Comparison of ENCODE assay signal across 8 mouse cellular contexts in genomic region chr7:13039181-13039580, GRCm38 (mm10). TPM values are rescaled to one million over a fixed set of nuclear protein-coding genes. Genes with fewer than 3 reads are reported as not detected.
DNase-seq lines count a peak whose midpoint lies in the region; ATAC-seq and TF ChIP-seq lines count a peak whose summit lies in the region.

No protein-coding gene starts in this region.

- 62% methylated on average over 1 of the region's 1 CpGs for WGBS in heart, embryonic 10.5 days
- 85% methylated on average over 1 of the region's 1 CpGs for WGBS in forebrain, embryonic 15.5 days
- WGBS in liver, embryonic 15.5 days (ENCODE audit: insufficient replicate concordance), result 19% methylated on average over 1 of the region's 1 CpGs

- no peak for DNase-seq in heart, embryonic 10.5 days (ENCODE audit: low spot score)
- DNase-seq in heart, adult 11 months, result no peak
- DNase-seq in layer of hippocampus, adult 18-20 months (ENCODE audit: low spot score in 2 of 2), result no peak
- no peak for DNase-seq in gastrocnemius, postnatal 10 days
- DNase-seq in gastrocnemius, adult 8-10 months (ENCODE audit: low spot score in 2 of 2), result no peak

- H3K27ac ChIP-seq in heart, embryonic 10.5 days, result peak overlapping the region; percentile 100
- peak overlapping the region; percentile 100; the same call in 1 of the 2 replicates for H3K27ac ChIP-seq in forebrain, embryonic 15.5 days (replicated peaks)
- H3K27ac ChIP-seq in liver, embryonic 15.5 days (replicated peaks), result peak overlapping the region; percentile 98

- H3K4me3 ChIP-seq in heart, embryonic 10.5 days, result peak overlapping the region; percentile 85
- H3K4me3 ChIP-seq in E14TG2a.4 (replicated peaks; ENCODE audit: low read length), result peak overlapping the region; percentile 89
- peak overlapping the region; percentile 90; the same call in 1 of the 2 replicates for H3K4me3 ChIP-seq in forebrain, embryonic 15.5 days
- peak overlapping the region; percentile 87 for H3K4me3 ChIP-seq in liver, embryonic 15.5 days (replicated peaks)

- peaks cover 39% of the 10 kb centered on the region for H3K4me1 ChIP-seq in heart, embryonic 10.5 days
- peaks cover 74% of the 10 kb centered on the region for H3K4me1 ChIP-seq in E14TG2a.4 (replicated peaks; ENCODE audit: low read depth, low read length)
- H3K4me1 ChIP-seq in forebrain, embryonic 15.5 days, result peaks cover 45% of the 10 kb centered on the region
- H3K4me1 ChIP-seq in liver, embryonic 15.5 days (replicated peaks), result peaks cover 59% of the 10 kb centered on the region

- peaks cover 7% of the 10 kb centered on the region; the same call in 1 of the 2 replicates for H3K9me3 ChIP-seq in heart, embryonic 10.5 days
- no peaks in the 10 kb centered on the region for H3K9me3 ChIP-seq in E14TG2a.4 (ENCODE audit: low read length)
- no peaks in the 10 kb centered on the region for H3K9me3 ChIP-seq in forebrain, embryonic 15.5 days
- no peaks in the 10 kb centered on the region for H3K9me3 ChIP-seq in liver, embryonic 15.5 days (replicated peaks)

- no peak for ATAC-seq in forebrain, embryonic 15.5 days (replicated peaks)
- no peak for ATAC-seq in liver, embryonic 15.5 days (ENCODE audit: insufficient read depth)

- H3K27me3 ChIP-seq in heart, embryonic 10.5 days (ENCODE audit: insufficient read depth, poor library complexity, severe bottlenecking), result peaks cover 29% of the 10 kb centered on the region
- H3K27me3 ChIP-seq in E14TG2a.4 (ENCODE audit: insufficient read depth, low read length), result peaks cover 15% of the 10 kb centered on the region
- H3K27me3 ChIP-seq in forebrain, embryonic 15.5 days, result peaks cover 26% of the 10 kb centered on the region
- H3K27me3 ChIP-seq in liver, embryonic 15.5 days, result peaks cover 34% of the 10 kb centered on the region

- H3K9ac ChIP-seq in forebrain, embryonic 15.5 days (replicated peaks), result peak overlapping the region; percentile 99
- H3K9ac ChIP-seq in liver, embryonic 15.5 days, result peak overlapping the region; percentile 98

- peak overlapping the region; percentile 78 for H3K4me2 ChIP-seq in forebrain, embryonic 15.5 days (replicated peaks)
- H3K4me2 ChIP-seq in liver, embryonic 15.5 days, result peak overlapping the region; percentile 86

- H3K36me3 ChIP-seq in heart, embryonic 10.5 days, result peaks cover 17% of the 10 kb centered on the region
- H3K36me3 ChIP-seq in E14TG2a.4 (ENCODE audit: insufficient read depth, low read length), result peaks cover 39% of the 10 kb centered on the region
- peaks cover 14% of the 10 kb centered on the region for H3K36me3 ChIP-seq in forebrain, embryonic 15.5 days
- peaks cover 18% of the 10 kb centered on the region for H3K36me3 ChIP-seq in liver, embryonic 15.5 days (replicated peaks)

- no peak for TF ChIP-seq CTCF in E14TG2a.4 (conservative IDR thresholded peaks at IDR 0.05; ENCODE audit: low read length)

RNA-seq across cellular contexts. Expression of gene Ube2m, which starts 1.1 kb away (rescaled TPM):
- polyA plus RNA-seq in heart, embryonic 10.5 days (2016; fragmentation: Nextera tagmentation; extraction: Ambion mirVana), result 159 and 189 TPM in 2 replicates
- polyA plus RNA-seq in forebrain, embryonic 15.5 days (2015; fragmentation: Nextera tagmentation; extraction: Ambion mirVana), result 118 and 131 TPM in 2 replicates
- polyA plus RNA-seq in liver, embryonic 15.5 days (2015; fragmentation: Nextera tagmentation; extraction: Ambion mirVana), result 64.5 and 72.3 TPM in 2 replicates
- 100 to 1,000 TPM; 196 to 202 TPM for total RNA-seq in layer of hippocampus, adult 18-20 months (2021)
- total RNA-seq in gastrocnemius, postnatal 10 days (2021), result 100 to 1,000 TPM; 153 to 168 TPM
- total RNA-seq in gastrocnemius, adult 8-10 months (2022), result 100 to 1,000 TPM; 139 to 166 (median 147) TPM

RNA-seq across cellular contexts. Expression of gene Chmp2a, which starts 4.6 kb away (rescaled TPM):
- polyA plus RNA-seq in heart, embryonic 10.5 days (2016; fragmentation: Nextera tagmentation; extraction: Ambion mirVana), result 129 and 142 TPM in 2 replicates
- 180 and 184 TPM in 2 replicates for polyA plus RNA-seq in forebrain, embryonic 15.5 days (2015; fragmentation: Nextera tagmentation; extraction: Ambion mirVana)
- 118 and 120 TPM in 2 replicates for polyA plus RNA-seq in liver, embryonic 15.5 days (2015; fragmentation: Nextera tagmentation; extraction: Ambion mirVana)
- total RNA-seq in layer of hippocampus, adult 18-20 months (2021), result 100 to 1,000 TPM; 146 to 159 TPM
- 100 to 1,000 TPM; 114 to 123 TPM for total RNA-seq in gastrocnemius, postnatal 10 days (2021)
- total RNA-seq in gastrocnemius, adult 8-10 months (2022), result 100 to 1,000 TPM in 1 of 4 experiments, 10 to 100 TPM in 3; 85.5 to 101 (median 92.9) TPM

RNA-seq across cellular contexts. Expression of gene Mzf1, which starts 15.4 kb away (rescaled TPM):
- 2.2 and 3.1 TPM in 2 replicates for polyA plus RNA-seq in heart, embryonic 10.5 days (2016; fragmentation: Nextera tagmentation; extraction: Ambion mirVana)
- 7.9 and 8.7 TPM in 2 replicates for polyA plus RNA-seq in forebrain, embryonic 15.5 days (2015; fragmentation: Nextera tagmentation; extraction: Ambion mirVana)
- polyA plus RNA-seq in liver, embryonic 15.5 days (2015; fragmentation: Nextera tagmentation; extraction: Ambion mirVana), result 0.37 and 0.44 TPM in 2 replicates
- 10 to 100 TPM; 11.9 to 13.1 TPM for total RNA-seq in layer of hippocampus, adult 18-20 months (2021)
- 1 to 10 TPM; 1.2 to 1.5 TPM for total RNA-seq in gastrocnemius, postnatal 10 days (2021)
- total RNA-seq in gastrocnemius, adult 8-10 months (2022), result 1 to 10 TPM in 1 of 4 experiments, under 1 TPM in 3; 0.46 to 1.2 (median 0.73) TPM

RNA-seq across cellular contexts. Expression of gene Zbtb45, which starts 29.3 kb away (rescaled TPM):
- 18.2 and 20.8 TPM in 2 replicates for polyA plus RNA-seq in heart, embryonic 10.5 days (2016; fragmentation: Nextera tagmentation; extraction: Ambion mirVana)
- 40.4 and 44.2 TPM in 2 replicates for polyA plus RNA-seq in forebrain, embryonic 15.5 days (2015; fragmentation: Nextera tagmentation; extraction: Ambion mirVana)
- 11.8 and 13.3 TPM in 2 replicates for polyA plus RNA-seq in liver, embryonic 15.5 days (2015; fragmentation: Nextera tagmentation; extraction: Ambion mirVana)
- total RNA-seq in layer of hippocampus, adult 18-20 months (2021), result 10 to 100 TPM; 33.2 to 34.3 TPM
- total RNA-seq in gastrocnemius, postnatal 10 days (2021), result 1 to 10 TPM; 5.5 to 6.6 TPM
- total RNA-seq in gastrocnemius, adult 8-10 months (2022), result 1 to 10 TPM; 2.5 to 3.6 (median 2.8) TPM

RNA-seq across cellular contexts. Expression of gene Trim28, which starts 40.3 kb away (rescaled TPM):
- polyA plus RNA-seq in heart, embryonic 10.5 days (2016; fragmentation: Nextera tagmentation; extraction: Ambion mirVana), result 219 and 367 TPM in 2 replicates
- polyA plus RNA-seq in forebrain, embryonic 15.5 days (2015; fragmentation: Nextera tagmentation; extraction: Ambion mirVana), result 252 and 278 TPM in 2 replicates
- 75.3 and 89.4 TPM in 2 replicates for polyA plus RNA-seq in liver, embryonic 15.5 days (2015; fragmentation: Nextera tagmentation; extraction: Ambion mirVana)
- total RNA-seq in layer of hippocampus, adult 18-20 months (2021), result 100 to 1,000 TPM; 216 to 246 TPM
- 100 to 1,000 TPM; 118 to 161 TPM for total RNA-seq in gastrocnemius, postnatal 10 days (2021)
- 10 to 100 TPM; 58.7 to 75.7 (median 62.7) TPM for total RNA-seq in gastrocnemius, adult 8-10 months (2022)

Comparison
In these comparisons a context has a peak if more than half of its experiments do, and no peak if none do; other contexts are left out.
1. RNA of gene Mzf1, which starts 15.4 kb away (total RNA-seq): 11.9 to 13.1 TPM in layer of hippocampus, adult 18-20 months; 1.2 to 1.5 TPM in gastrocnemius, postnatal 10 days and 0.46 to 1.2 TPM in gastrocnemius, adult 8-10 months; every median in the first group is over 4 times any median in the second.
2. Peak in every context shown above with its lines, with median percentiles within 50 percentile points of each other: H3K27ac ChIP-seq and H3K4me3 ChIP-seq.